Mouse (Mus musculus) 3T3-L1 (cell line): ENCODE results near the gene Amotl1.

ENCODE experiments used
- DNase-seq: peaks from one replicate; pipeline ENCODE4 v3.0.0-alpha.2; 2015; ENCODE audit warnings: low read depth, low spot score

Amotl1 gene

DNA sequence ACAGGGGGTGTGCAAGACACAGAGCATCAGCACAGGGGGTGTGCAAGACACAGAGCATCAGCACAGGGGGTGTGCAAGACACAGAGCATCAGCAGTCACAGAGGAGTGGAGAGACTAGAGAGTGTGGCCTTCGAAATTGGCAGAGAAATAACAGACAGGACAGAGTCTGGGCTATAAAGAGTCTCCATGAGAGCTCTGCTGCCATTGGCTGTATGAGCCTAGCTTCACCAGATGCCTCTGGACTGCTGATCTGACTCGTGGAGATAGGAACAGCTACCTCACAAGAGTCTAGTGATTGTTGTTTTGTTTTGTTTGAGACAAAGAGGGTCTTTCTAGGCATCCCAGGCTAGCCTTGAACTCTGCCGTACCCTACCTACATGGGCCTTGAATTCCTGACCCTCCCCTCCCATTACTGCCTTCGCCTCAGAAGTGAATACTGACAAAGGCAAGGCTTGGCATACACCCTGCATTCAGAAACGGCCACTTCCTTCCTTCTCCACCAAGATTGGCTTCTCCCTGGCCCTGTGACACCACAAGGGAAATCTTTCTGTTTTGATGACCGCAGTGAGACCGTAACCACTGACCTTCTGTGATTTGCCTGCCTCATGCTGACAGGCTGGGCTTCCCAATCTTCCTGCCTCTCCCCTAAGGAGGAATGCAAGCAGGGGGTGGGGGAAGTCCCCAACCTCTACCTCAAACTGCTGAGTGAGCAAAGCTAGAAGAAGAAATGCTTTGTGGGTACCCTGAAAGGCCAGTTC, 3.4 kb downstream of the Amotl1 start:
- DNase-seq: peak; percentile 97

DNA sequence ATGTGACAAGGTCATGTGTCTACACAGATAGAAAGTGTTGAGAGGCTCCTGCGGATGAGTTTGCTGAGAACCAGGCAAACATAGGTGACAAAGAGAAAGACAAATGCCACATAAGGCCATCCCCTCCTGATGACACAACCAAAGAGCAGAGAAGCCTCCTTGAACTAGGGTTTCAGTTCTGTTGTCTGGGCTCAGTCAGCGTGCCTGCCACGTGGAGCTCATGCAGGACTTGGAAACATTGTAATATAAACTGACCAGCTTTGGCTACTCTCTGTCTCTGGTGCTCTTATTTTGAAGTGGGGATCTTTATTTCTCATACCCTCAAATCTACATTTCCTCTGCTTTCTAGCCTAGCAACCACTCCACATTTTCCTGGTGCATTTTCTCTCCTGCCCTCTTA, 8.6 kb downstream of the Amotl1 start:
- no peak for DNase-seq

GRCm38 (mm10) chr9:14635551-14635950, 9.3 kb downstream of the Amotl1 start:
- DNase-seq: no peak

GRCm38 (mm10) chr9:14634155-14634554, 10.7 kb downstream of the Amotl1 start:
- DNase-seq: no peak

DNA sequence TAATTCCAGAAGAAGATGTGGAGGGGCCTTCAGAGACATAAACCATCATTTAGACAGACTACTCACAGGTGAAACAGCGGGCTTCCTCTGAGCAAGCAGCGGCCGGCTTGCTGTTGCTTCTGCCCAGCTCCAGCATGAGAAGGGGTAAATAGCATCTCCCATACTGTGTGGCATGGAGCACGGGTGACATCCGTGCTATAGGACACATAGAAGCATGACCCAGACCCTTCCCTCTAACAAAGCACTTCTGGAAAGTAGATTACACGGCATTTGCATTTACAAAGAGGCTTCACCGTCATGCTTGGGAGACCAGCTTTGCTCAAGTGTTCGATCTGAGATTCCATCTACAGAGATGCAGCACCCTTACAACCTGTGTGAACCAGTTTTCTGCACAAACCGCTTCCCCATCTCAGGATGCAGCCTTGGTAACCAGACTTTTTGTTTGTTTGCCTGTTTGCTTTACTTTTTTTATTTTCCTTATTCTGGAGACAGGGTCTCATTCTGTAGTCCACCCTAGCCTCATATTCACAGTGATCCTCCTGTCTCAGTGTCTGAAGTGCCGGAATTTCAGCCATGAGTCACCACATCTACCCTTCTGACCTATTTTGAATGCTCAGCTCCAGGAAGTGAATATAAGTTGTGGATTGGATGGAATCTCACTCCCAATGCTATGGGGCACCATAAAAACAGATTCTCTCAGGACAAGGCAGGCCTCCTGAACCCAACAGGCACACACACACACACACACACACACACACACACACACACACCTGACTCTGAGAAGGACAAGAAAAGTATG, 12.3 kb downstream of the Amotl1 start:
- peak; percentile 63 for DNase-seq

DNA sequence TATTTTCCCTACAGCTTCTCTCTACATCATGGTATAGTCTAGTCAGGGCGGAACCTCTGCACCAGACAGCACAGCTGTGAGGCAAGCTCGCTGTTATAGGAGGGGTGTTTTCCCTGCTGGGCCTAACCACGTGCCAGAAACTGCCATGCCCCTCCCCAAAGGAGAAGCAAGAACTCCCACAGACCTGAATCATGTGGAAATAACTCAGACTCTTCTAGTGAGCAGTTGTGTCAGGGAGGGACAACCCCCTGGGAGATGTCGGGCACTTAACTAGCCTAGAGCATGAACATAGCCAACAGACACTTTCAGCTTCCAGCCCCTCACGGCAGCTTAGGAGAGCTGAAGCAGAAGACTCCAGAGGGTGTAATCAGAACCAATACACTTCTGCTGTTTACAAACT, 13.1 kb downstream of the Amotl1 start:
- peak; percentile 79 for DNase-seq

GRCm38 (mm10) chr9:14627525-14627924, 17.3 kb downstream of the Amotl1 start:
- no peak for DNase-seq

GRCm38 (mm10) chr9:14625961-14626360, 18.9 kb downstream of the Amotl1 start:
- DNase-seq: peak; percentile 65

GRCm38 (mm10) chr9:14625024-14625423, 19.8 kb downstream of the Amotl1 start:
- DNase-seq: peak; percentile 78

DNA sequence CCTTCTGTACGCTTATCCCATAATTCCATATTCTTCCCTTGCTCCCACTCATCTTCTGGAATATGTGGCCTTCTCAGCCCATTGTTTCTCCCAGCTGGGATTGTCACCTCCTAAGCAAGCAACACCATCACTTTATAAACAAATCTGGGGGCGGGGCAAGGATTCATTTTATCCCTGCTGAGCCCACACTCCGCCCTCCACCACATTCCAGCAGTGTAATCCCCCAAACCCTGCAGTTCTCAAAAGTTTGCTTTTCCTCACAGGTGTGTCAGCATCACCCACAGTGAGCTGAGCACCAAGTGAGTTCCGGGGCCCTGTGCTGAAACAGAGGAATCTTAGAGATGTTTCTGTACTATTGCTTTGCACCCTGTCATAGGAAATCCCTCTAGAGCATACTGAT, 20.9 kb downstream of the Amotl1 start:
- no peak for DNase-seq

DNA sequence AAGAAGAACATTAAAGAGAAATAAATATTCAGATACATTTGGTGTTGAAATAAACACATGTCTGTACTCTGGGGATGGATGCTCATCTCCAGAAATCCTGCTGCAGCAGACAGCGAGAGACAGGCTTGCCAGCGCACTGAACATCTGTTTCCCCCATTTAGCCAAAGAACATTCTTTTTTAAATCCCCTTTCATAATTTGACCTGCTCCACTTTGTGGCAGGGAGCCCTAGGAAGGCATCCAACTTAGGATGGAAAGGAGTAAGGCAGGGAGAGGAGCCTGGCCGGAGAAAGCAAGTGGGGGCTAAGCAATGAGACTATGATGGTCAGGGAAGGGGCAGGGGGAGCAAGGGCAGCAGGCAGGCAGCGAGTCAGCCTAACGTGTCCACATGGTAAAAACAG, 21.6 kb downstream of the Amotl1 start:
- no peak for DNase-seq

- DNase-seq: no peak
Observed at GRCm38 (mm10) chr9:14622848-14623247, 22.0 kb downstream of the Amotl1 start.

DNA sequence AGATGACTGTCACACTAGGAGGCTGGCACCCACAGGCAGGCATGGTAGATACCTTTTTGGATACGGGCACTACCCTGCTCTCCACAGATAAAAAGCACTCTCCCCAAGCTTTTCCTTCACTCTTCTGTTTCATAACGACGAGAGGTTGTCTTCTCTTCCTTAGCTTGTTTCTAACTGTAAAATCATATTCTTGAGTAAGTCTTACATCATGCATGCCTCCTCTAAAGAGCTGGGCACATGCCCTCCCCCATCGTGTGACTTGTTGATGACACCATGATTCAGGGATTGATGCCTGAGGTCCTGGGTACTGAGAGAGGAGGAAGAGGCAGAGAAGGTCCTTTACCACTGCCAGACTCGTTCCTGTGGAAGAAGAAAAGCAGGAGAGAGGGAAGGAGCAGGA, 24.7 kb downstream of the Amotl1 start:
- no peak for DNase-seq

DNA sequence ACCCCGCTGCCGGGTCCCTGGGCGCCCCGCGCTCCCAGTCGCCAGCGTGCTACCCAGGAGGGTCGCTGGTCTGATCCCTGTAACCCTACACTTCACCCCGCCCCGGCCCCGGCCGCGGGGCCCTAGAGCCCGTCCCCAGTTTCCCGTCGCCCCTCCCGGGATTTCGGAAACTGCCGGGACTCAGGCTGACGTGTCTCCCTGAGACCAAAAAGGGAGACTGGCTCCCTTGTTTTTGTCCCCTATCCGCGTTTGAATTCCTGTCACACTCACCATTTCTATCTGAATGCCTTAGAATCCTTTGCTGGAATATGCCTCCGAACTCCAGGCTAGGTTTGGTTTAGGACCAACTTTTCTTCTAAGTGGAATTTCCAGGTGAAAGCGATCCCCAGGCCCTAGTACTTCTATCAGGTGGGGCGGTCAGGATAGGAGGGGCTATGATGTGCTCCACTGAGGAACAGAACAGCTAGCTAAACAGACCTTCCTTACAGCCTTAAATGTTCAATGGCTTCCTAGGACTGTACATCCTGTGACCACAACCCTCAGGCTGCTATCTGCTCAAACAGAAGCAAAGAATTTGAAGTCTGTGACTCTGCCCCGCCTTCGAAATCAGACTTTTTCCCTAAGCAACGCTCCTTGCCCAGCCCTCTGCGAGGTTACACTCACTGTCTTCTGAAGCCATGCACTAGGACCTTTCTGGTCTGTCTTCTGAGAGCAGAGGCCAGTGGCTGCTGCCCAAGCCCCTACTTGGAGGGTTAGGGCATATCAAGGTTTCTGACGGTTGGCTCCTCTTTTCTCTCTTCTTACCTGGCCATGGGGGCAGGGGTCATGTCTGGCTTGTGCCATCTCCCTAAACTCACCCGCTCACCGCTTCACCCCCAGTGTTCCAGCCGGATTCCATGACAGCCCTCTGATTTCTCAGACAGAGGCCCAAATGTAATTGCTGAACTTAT, 29.6 kb downstream of the Amotl1 start:
- peak; percentile 68 for DNase-seq

- DNase-seq: peak; percentile 48
Observed at GRCm38 (mm10) chr9:14614205-14614930, 30.5 kb downstream of the Amotl1 start.

- DNase-seq: peak; percentile 42
Observed at GRCm38 (mm10) chr9:14613308-14614204, 31.3 kb downstream of the Amotl1 start.

DNA sequence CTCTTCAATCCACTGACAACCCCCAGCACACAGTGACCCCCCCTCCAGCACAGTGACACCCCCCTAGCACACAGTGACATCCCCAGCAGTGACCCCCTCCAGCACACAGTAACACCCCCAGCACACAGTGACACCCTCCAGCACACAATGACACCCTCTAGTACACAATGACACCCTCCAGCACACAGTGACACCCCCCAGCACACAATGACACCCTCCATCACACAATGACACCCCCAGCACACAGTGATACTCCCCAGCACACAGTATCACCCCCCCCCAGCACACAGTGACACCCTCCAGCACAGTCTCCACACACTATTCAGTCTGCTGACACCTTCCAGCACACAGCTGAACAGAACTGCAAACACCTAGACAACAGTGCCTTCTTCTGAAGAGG, 32.3 kb downstream of the Amotl1 start:
- no peak for DNase-seq

GRCm38 (mm10) chr9:14608521-14608920, 36.3 kb downstream of the Amotl1 start:
- DNase-seq: no peak

GRCm38 (mm10) chr9:14607464-14607863, 37.4 kb downstream of the Amotl1 start:
- DNase-seq: no peak

DNA sequence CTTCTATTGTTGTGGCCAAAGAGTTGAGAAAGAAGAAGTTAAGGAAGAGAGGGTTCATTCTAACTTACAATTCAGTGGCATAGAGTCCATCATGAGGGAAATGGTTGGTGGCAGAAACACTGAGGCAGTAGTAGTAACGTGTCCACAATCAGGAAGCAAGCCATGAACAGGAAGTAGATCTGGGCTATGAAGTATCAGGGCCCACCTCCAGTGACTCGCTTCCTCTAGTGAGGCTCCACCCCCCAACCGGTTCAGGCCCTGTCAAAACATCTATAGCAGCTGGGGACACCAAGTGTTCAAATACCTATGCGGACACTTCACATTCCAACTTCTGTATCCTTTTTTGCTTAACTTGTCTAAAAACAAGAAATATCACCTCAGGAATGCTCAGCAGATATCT, 38.9 kb downstream of the Amotl1 start:
- DNase-seq: no peak
